Mouse (Mus musculus): Measurements from ENCODE around the gene Eif2b3. TPM values are rescaled to one million over a fixed set of nuclear protein-coding genes. Genes with fewer than 3 reads are reported as not detected.

Gene Eif2b3
- polyA plus RNA-seq, 1 experiment: 0.58 TPM

- no peak for TF ChIP-seq TAL1 (IDR thresholded peaks at IDR 0.05; ENCODE audit: low read length)
- TF ChIP-seq GATA1 (IDR thresholded peaks at IDR 0.05; ENCODE audit: low read length): no peak
- Histone ChIP-seq H3K9me3 (ENCODE audit: control insufficient read depth, low read length) (no peaks in the 10 kb centered on the region; the same call in 1 of the 2 replicates), H3K27me3 (ENCODE audit: control insufficient read depth) (peaks cover 58% of the 10 kb centered on the region), H3K4me3 (replicated peaks) (no peak overlapping the region), H3K36me3 (ENCODE audit: control insufficient read depth) (no peaks in the 10 kb centered on the region), H3K4me1 (ENCODE audit: control insufficient read depth) (peaks cover 10% of the 10 kb centered on the region)
Measured at GRCm38 (mm10) chr4:117097969-117098763, 79.0 kb downstream of the Eif2b3 start.

DNA sequence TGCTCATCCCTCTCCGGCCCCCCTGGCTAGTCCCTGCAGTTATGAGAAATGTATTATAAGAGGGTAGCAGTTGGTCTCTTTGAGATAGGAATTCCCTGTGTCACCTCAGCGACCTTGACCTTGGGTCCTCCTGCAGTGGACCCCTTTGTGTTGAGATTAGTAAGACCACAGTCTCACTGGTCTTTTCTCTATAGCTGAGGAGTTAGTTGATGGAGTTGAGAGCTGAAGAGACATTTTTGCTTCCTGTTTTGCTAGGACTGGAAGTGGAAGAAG is 79.5 kb downstream of the Eif2b3 start:
- H3K36me3 ChIP-seq (ENCODE audit: control insufficient read depth): no peaks in the 10 kb centered on the region
- TF ChIP-seq TAL1 (IDR thresholded peaks at IDR 0.05; ENCODE audit: low read length) (no peak), GATA1 (IDR thresholded peaks at IDR 0.05; ENCODE audit: low read length) (no peak)
- no peak overlapping the region for H3K4me3 ChIP-seq (replicated peaks)
- H3K4me1 ChIP-seq (ENCODE audit: control insufficient read depth): peaks cover 10% of the 10 kb centered on the region
- H3K9me3 ChIP-seq (ENCODE audit: control insufficient read depth, low read length): no peaks in the 10 kb centered on the region; the same call in 1 of the 2 replicates
- peaks cover 58% of the 10 kb centered on the region for H3K27me3 ChIP-seq (ENCODE audit: control insufficient read depth)

- no peaks in the 10 kb centered on the region for H3K36me3 ChIP-seq (ENCODE audit: control insufficient read depth)
- H3K4me1 ChIP-seq (ENCODE audit: control insufficient read depth): peaks cover 10% of the 10 kb centered on the region
- no peak for TF ChIP-seq GATA1 (IDR thresholded peaks at IDR 0.05; ENCODE audit: low read length)
- no peak for TF ChIP-seq TAL1 (IDR thresholded peaks at IDR 0.05; ENCODE audit: low read length)
- no peak overlapping the region for H3K4me3 ChIP-seq (replicated peaks)
- peaks cover 49% of the 10 kb centered on the region for H3K27me3 ChIP-seq (ENCODE audit: control insufficient read depth)
- no peaks in the 10 kb centered on the region; the same call in 1 of the 2 replicates for H3K9me3 ChIP-seq (ENCODE audit: control insufficient read depth, low read length)
Measured at GRCm38 (mm10) chr4:117100036-117100435, 80.8 kb downstream of the Eif2b3 start.

DNA sequence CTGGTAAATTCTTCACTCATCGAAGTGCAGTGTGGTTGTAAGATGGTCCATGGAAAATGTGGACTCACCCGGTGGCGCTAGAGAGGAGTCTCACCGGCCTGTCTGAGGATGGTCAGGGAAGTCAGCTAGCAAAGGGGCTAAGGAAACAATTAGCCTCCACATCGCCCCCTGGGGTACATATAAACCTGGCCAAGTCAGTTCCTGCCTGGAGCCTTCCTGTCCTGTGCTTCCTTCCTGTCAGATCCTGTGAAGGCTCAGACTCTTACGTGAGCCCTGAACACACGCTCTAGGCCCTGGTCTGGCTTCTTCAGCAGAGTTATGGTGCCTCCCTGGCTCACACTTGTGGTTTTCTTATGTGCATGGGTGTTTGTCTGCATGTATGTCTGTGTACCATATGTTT is 82.0 kb downstream of the Eif2b3 start:
- no peak for TF ChIP-seq TAL1 (IDR thresholded peaks at IDR 0.05; ENCODE audit: low read length)
- no peak for TF ChIP-seq GATA1 (IDR thresholded peaks at IDR 0.05; ENCODE audit: low read length)
- Histone ChIP-seq H3K36me3 (ENCODE audit: control insufficient read depth) (no peaks in the 10 kb centered on the region), H3K4me3 (replicated peaks) (no peak overlapping the region), H3K27me3 (ENCODE audit: control insufficient read depth) (peaks cover 37% of the 10 kb centered on the region), H3K9me3 (ENCODE audit: control insufficient read depth, low read length) (no peaks in the 10 kb centered on the region; the same call in 1 of the 2 replicates), H3K4me1 (ENCODE audit: control insufficient read depth) (peaks cover under 1% of the 10 kb centered on the region)

- Histone ChIP-seq H3K27me3 (ENCODE audit: control insufficient read depth) (peaks cover 6% of the 10 kb centered on the region), H3K36me3 (ENCODE audit: control insufficient read depth) (no peaks in the 10 kb centered on the region), H3K4me3 (replicated peaks) (no peak overlapping the region), H3K4me1 (ENCODE audit: control insufficient read depth) (no peaks in the 10 kb centered on the region; the same call in 1 of the 2 replicates), H3K9me3 (ENCODE audit: control insufficient read depth, low read length) (no peaks in the 10 kb centered on the region)
- no peak for TF ChIP-seq TAL1 (IDR thresholded peaks at IDR 0.05; ENCODE audit: low read length)
- TF ChIP-seq GATA1 (IDR thresholded peaks at IDR 0.05; ENCODE audit: low read length): no peak
Measured at GRCm38 (mm10) chr4:117104672-117105071, 85.5 kb downstream of the Eif2b3 start.

DNA sequence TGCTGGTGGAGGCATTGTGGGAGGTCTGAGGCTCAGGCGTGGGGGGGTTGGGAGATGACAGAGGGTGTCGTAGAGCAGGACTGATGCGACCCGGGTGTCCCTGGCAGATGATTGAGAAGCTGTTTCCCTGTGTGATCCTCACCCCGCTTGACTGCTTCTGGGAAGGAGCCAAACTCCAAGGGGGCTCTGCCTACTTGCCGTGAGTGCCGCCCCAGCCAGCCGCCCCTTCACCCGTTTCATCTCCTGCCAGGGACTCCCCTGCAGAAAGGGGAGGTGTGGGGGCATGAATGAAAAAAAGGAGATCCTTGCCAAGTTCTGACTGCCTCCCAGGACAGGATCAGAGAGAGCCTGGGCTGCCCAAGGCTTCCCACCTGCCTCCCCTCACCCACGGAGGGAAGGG is 85.9 kb downstream of the Eif2b3 start:
- H3K4me3 ChIP-seq (replicated peaks): no peak overlapping the region
- no peaks in the 10 kb centered on the region; the same call in 1 of the 2 replicates for H3K4me1 ChIP-seq (ENCODE audit: control insufficient read depth)
- TF ChIP-seq TAL1 (IDR thresholded peaks at IDR 0.05; ENCODE audit: low read length) (no peak), GATA1 (IDR thresholded peaks at IDR 0.05; ENCODE audit: low read length) (no peak)
- H3K27me3 ChIP-seq (ENCODE audit: control insufficient read depth): peaks cover 3% of the 10 kb centered on the region; the same call in 1 of the 2 replicates
- no peaks in the 10 kb centered on the region for H3K9me3 ChIP-seq (ENCODE audit: control insufficient read depth, low read length)
- H3K36me3 ChIP-seq (ENCODE audit: control insufficient read depth): no peaks in the 10 kb centered on the region

- Histone ChIP-seq H3K4me3 (replicated peaks) (no peak overlapping the region), H3K27me3 (ENCODE audit: control insufficient read depth) (peaks cover 3% of the 10 kb centered on the region; the same call in 1 of the 2 replicates), H3K4me1 (ENCODE audit: control insufficient read depth) (no peaks in the 10 kb centered on the region; the same call in 1 of the 2 replicates), H3K9me3 (ENCODE audit: control insufficient read depth, low read length) (no peaks in the 10 kb centered on the region), H3K36me3 (ENCODE audit: control insufficient read depth) (no peaks in the 10 kb centered on the region)
- TF ChIP-seq GATA1 (IDR thresholded peaks at IDR 0.05; ENCODE audit: low read length): no peak
- no peak for TF ChIP-seq TAL1 (IDR thresholded peaks at IDR 0.05; ENCODE audit: low read length)
Measured at GRCm38 (mm10) chr4:117107813-117108523, 88.8 kb downstream of the Eif2b3 start.

- no peaks in the 10 kb centered on the region; the same call in 1 of the 2 replicates for H3K4me1 ChIP-seq (ENCODE audit: control insufficient read depth)
- TF ChIP-seq GATA1 (IDR thresholded peaks at IDR 0.05; ENCODE audit: low read length) (no peak), TAL1 (IDR thresholded peaks at IDR 0.05; ENCODE audit: low read length) (no peak)
- H3K27me3 ChIP-seq (ENCODE audit: control insufficient read depth): peaks cover 3% of the 10 kb centered on the region; the same call in 1 of the 2 replicates
- H3K9me3 ChIP-seq (ENCODE audit: control insufficient read depth, low read length): no peaks in the 10 kb centered on the region
- no peaks in the 10 kb centered on the region for H3K36me3 ChIP-seq (ENCODE audit: control insufficient read depth)
- no peak overlapping the region for H3K4me3 ChIP-seq (replicated peaks)
Measured at GRCm38 (mm10) chr4:117108524-117108849, 89.3 kb downstream of the Eif2b3 start.

DNA sequence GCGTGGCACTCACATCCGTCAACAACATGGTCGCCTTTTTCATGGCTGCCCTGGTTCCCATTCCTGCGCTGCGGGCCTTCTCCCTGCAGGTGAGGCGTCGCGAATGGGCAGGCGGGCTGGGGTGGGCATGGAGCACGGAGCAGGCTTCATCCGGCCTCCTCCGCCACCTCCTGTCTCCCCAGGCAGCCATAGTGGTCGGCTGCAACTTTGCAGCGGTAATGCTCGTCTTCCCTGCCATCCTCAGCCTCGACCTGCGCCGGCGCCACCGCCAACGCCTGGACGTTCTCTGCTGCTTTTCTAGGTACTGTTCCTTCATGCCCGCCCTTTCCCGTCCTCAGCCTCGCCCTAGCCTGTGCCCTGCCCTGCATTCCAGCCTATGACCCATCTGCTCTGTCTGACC is 90.1 kb downstream of the Eif2b3 start:
- no peaks in the 10 kb centered on the region for H3K36me3 ChIP-seq (ENCODE audit: control insufficient read depth)
- no peaks in the 10 kb centered on the region; the same call in 1 of the 2 replicates for H3K4me1 ChIP-seq (ENCODE audit: control insufficient read depth)
- H3K9me3 ChIP-seq (ENCODE audit: control insufficient read depth, low read length): no peaks in the 10 kb centered on the region
- H3K27me3 ChIP-seq (ENCODE audit: control insufficient read depth): no peaks in the 10 kb centered on the region
- no peak overlapping the region for H3K4me3 ChIP-seq (replicated peaks)
- TF ChIP-seq GATA1 (IDR thresholded peaks at IDR 0.05; ENCODE audit: low read length): no peak
- no peak for TF ChIP-seq TAL1 (IDR thresholded peaks at IDR 0.05; ENCODE audit: low read length)

Measured in erythroblast, embryonic 14.5 days (primary cell).